Mouse (Mus musculus): ENCODE results near the gene Rabl2. TPM values are rescaled to one million over a fixed set of nuclear protein-coding genes. Genes with fewer than 3 reads are reported as not detected.

Gene Rabl2
- polyA plus RNA-seq (2015; fragmentation: Nextera tagmentation; extraction: Ambion mirVana): 53.9 and 55.9 TPM in 2 replicates

- H3K27ac ChIP-seq: peak within 1 kb of the TSS; percentile 70; the same call in 1 of the 2 replicates
Measured at GRCm38 (mm10) chr15:89591723-89592455, at the start of gene Rabl2. Gene Rabl2 (minus strand): TSS chr15:89591923.

DNA sequence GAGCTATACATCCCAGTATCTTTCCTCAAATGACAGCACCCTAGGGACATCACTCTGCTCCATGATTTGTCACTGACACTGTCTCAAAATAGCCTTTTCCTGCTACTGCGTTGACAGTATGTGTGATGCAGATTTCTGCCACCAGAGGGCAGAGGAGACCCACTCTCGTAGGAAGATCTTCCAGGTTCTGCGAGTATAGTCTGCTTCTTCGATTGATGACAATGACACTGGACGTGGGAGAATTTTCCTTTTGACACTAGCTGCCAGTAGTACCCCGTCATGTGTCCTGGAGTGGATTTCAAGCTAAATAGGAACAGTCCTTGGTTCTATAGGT, 31.9 kb upstream of the Rabl2 start:
- no peak overlapping the region for H3K4me3 ChIP-seq (replicated peaks)
- H3K4me1 ChIP-seq: 0 out of 2 replicates have a peak, but pooled peaks cover 2% of the 10 kb centered on the region
- no peaks in the 10 kb centered on the region for H3K27me3 ChIP-seq
- H3K9me3 ChIP-seq (replicated peaks): no peaks in the 10 kb centered on the region
- no peak overlapping the region for H3K9ac ChIP-seq
- H3K36me3 ChIP-seq: no peaks in the 10 kb centered on the region
- no peak overlapping the region for H3K27ac ChIP-seq
- H3K4me2 ChIP-seq: no peak overlapping the region
- 12% methylated on average over 6 of the region's 6 CpGs for WGBS
- no peak for ATAC-seq (replicated peaks; ENCODE audit: low FRiP score)

More at GRCm38 (mm10) chr15:89591723-89592455, at the start of gene Rabl2:
- peak within 1 kb of the TSS; percentile 89 for H3K4me3 ChIP-seq (replicated peaks)
- WGBS: under 1% methylated on average over 35 of the region's 35 CpGs
- H3K4me1 ChIP-seq: peaks cover 23% of the 10 kb centered on the region
- ATAC-seq (replicated peaks; ENCODE audit: low FRiP score): peak; percentile 97
- peaks cover 3% of the 10 kb centered on the region; the same call in 1 of the 2 replicates for H3K36me3 ChIP-seq
- H3K9ac ChIP-seq: peak within 1 kb of the TSS; percentile 75
- peak within 1 kb of the TSS; percentile 81 for H3K4me2 ChIP-seq
- H3K9me3 ChIP-seq (replicated peaks): no peaks in the 10 kb centered on the region
- H3K27me3 ChIP-seq: no peaks in the 10 kb centered on the region

DNA sequence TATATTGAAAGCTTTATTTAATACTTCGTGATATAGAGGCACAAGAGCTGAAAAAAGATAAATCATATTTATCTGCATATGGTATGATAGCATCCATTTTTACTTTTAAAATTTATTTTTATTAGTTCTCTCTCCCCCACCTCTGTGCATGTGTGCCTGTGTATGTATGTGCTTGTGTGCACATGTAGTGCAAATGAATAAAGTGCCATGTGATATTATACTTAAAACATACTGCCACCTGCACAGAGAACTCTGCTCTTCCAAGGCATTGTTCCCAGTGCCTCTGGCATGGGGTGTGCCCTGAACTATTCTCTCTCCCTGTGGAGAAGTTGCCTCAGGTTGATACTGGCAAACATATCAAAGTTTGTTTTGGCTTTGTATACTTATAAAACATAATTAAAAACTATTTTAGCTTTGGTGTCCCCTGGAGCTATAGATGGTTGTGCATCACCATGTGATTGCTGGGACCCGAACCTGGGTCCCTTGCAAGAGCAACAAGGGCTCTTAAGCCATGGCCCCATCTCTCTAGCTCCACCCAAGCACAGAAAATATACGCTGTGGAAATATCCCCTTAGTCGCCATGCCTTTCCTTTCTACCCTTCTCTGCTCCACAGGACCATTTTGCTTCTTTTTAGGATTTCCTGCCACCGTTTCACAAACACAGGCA, 31.4 kb upstream of the Rabl2 start:
- Histone ChIP-seq H3K4me3 (replicated peaks) (no peak overlapping the region), H3K27ac (no peak overlapping the region), H3K9ac (no peak overlapping the region), H3K4me2 (no peak overlapping the region), H3K4me1 (0 out of 2 replicates have a peak, but pooled peaks cover 2% of the 10 kb centered on the region), H3K9me3 (replicated peaks) (no peaks in the 10 kb centered on the region), H3K36me3 (no peaks in the 10 kb centered on the region), H3K27me3 (no peaks in the 10 kb centered on the region)
- 64% methylated on average over 5 of the region's 5 CpGs for WGBS
- no peak for ATAC-seq (replicated peaks; ENCODE audit: low FRiP score)

DNA sequence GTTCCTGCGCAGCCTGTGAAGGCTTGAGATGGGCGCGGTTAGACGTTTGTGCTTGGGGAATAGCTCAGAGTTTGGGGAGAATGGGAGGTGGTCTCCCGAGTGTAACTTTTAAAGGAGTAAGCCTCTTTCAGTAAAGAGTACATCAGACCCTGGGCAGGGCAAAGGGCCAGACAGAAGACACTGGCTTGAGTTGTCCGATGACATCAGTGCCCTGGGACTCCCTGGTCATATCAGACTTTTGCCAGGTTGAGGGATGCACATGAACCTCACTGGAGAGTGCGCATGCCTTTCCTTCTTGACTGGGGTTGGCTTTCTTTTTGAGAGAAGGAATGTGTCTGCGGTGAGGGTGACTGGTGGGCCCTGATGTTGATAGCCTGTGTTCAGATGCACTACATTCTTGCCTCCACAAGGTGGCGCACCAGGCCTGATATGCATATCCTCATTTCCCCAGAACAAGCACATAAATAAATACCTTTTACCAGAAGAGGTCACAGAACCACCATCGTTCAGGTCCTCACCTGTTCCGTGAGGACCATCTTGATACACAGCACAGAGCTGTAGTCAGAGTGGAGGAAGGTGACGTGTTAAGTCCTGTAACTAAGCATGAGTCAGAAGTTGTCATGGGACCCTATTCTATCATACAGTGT, 30.7 kb upstream of the Rabl2 start:
- 0 out of 2 replicates have a peak, but pooled peaks have one; percentile 22 for ATAC-seq (replicated peaks; ENCODE audit: low FRiP score)
- Histone ChIP-seq H3K9ac (no peak overlapping the region), H3K27me3 (no peaks in the 10 kb centered on the region), H3K36me3 (no peaks in the 10 kb centered on the region), H3K27ac (no peak overlapping the region), H3K4me2 (no peak overlapping the region), H3K4me1 (0 out of 2 replicates have a peak, but pooled peaks cover 2% of the 10 kb centered on the region), H3K9me3 (replicated peaks) (no peaks in the 10 kb centered on the region), H3K4me3 (replicated peaks) (no peak overlapping the region)
- WGBS: 75% methylated on average over 12 of the region's 12 CpGs

DNA sequence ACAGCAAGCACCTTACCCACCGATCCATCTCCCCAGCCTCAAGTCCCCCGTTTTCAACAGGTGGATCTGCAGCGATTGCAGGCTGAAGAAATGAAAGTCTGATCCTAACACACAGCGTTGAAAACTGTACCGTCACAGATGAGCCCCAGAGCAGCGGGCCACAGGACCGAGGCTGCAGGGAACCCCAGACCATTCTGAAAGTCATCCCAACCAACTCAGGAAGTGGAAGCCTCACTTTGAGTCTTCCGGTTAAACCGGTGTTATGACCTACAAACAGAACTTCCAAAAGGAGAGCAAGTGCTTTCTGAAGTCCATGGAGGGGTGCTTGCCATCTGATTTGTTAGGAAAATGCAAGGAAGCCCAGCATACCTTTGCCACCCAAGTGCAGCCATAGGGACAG, 16.2 kb upstream of the Rabl2 start:
- 86% methylated on average over 9 of the region's 9 CpGs for WGBS
- no peak overlapping the region for H3K9ac ChIP-seq
- H3K9me3 ChIP-seq (replicated peaks): no peaks in the 10 kb centered on the region
- ATAC-seq (replicated peaks; ENCODE audit: low FRiP score): no peak
- H3K36me3 ChIP-seq: no peaks in the 10 kb centered on the region
- H3K4me1 ChIP-seq: no peaks in the 10 kb centered on the region
- H3K27ac ChIP-seq: no peak overlapping the region
- no peak overlapping the region for H3K4me3 ChIP-seq (replicated peaks)
- no peak overlapping the region for H3K4me2 ChIP-seq
- no peaks in the 10 kb centered on the region for H3K27me3 ChIP-seq

- H3K9ac ChIP-seq: no peak overlapping the region
- WGBS: 75% methylated on average over 8 of the region's 8 CpGs
Measured at GRCm38 (mm10) chr15:89607480-89607879, 15.8 kb upstream of the Rabl2 start.

DNA sequence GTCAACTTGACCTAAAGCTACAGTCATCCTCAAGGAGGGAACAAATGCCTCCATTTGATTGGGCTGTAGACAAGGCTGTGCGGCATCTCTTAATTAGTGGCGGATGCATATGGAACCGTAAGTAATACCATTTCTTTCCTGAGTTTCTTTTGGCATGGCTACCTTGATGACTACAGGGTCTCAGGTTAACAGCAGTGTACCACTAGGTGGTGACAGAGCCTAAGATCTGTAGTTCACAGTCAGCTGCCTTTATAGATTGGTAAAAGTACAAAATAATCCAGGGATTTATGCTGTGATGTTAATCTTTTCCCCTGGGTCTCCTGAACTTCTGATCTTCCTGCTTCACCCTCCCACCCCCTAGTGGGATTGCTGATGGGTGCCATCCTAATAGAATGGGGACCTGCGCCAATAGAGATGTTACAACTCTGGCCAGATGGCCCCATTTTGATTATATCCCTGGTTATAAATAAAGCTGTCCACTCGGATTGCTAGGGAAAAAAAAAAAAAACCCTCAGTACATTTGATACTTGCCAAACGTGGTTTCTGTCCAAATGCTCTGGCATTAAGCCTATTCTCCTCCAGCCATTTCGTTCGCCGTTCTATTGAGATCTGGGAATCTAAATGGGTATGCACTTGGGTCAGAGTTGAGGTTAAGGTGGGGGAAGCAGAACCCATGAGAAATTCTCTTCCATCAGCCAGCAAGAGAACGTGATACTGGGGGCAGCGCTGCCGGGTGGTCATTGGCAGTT, 14.3 kb upstream of the Rabl2 start:
- Histone ChIP-seq H3K4me1 (no peaks in the 10 kb centered on the region), H3K36me3 (no peaks in the 10 kb centered on the region), H3K9me3 (replicated peaks) (no peaks in the 10 kb centered on the region), H3K4me2 (no peak overlapping the region), H3K4me3 (replicated peaks) (no peak overlapping the region), H3K9ac (no peak overlapping the region), H3K27me3 (no peaks in the 10 kb centered on the region), H3K27ac (no peak overlapping the region)
- ATAC-seq (replicated peaks; ENCODE audit: low FRiP score): no peak
- 74% methylated on average over 12 of the region's 12 CpGs for WGBS

More at GRCm38 (mm10) chr15:89607480-89607879, 15.8 kb upstream of the Rabl2 start:
- Histone ChIP-seq H3K27me3 (no peaks in the 10 kb centered on the region), H3K27ac (no peak overlapping the region), H3K9me3 (replicated peaks) (no peaks in the 10 kb centered on the region), H3K4me2 (no peak overlapping the region), H3K4me1 (no peaks in the 10 kb centered on the region), H3K36me3 (no peaks in the 10 kb centered on the region), H3K4me3 (replicated peaks) (no peak overlapping the region)
- no peak for ATAC-seq (replicated peaks; ENCODE audit: low FRiP score)

- Histone ChIP-seq H3K4me3 (replicated peaks) (peak overlapping the region; percentile 89), H3K27ac (no peak overlapping the region), H3K4me1 (peaks cover 23% of the 10 kb centered on the region), H3K36me3 (no peaks in the 10 kb centered on the region; the same call in 1 of the 2 replicates), H3K27me3 (no peaks in the 10 kb centered on the region), H3K9me3 (replicated peaks) (no peaks in the 10 kb centered on the region), H3K9ac (no peak overlapping the region), H3K4me2 (peak overlapping the region; percentile 81)
- WGBS: 50% methylated on average over 4 of the region's 4 CpGs
- peak; percentile 21; the same call in 1 of the 2 replicates for ATAC-seq (replicated peaks; ENCODE audit: low FRiP score)
Measured at GRCm38 (mm10) chr15:89592548-89592947, 825 bp upstream of the Rabl2 start.

DNA sequence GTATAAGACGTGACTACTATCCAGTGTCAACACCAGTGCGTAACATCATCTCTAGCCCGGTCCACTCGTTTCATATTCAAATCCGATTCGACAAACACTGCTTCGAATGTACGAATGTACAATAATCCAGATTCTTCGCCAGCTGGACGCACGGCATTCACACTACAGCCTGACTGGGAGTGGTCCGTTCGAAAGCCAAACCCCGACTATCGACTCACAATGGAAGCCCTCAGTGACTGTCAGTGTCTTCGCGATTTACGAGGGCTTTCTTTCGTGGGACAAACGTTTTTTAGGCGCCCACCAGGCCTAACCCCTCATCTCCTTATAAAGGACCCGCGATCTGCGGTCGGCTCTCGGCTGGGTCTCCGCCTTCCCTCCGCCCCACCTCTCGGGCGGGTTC, 406 bp downstream of the Rabl2 start:
- WGBS: under 1% methylated on average over 30 of the region's 30 CpGs
- peak overlapping the region; percentile 75 for H3K9ac ChIP-seq
- peak; percentile 23 for ATAC-seq (replicated peaks; ENCODE audit: low FRiP score)
- no peaks in the 10 kb centered on the region for H3K27me3 ChIP-seq
- H3K9me3 ChIP-seq (replicated peaks): no peaks in the 10 kb centered on the region
- peak overlapping the region; percentile 81 for H3K4me2 ChIP-seq
- H3K36me3 ChIP-seq: peaks cover 8% of the 10 kb centered on the region
- peak overlapping the region; percentile 89 for H3K4me3 ChIP-seq (replicated peaks)
- H3K4me1 ChIP-seq: peaks cover 23% of the 10 kb centered on the region
- H3K27ac ChIP-seq: 0 out of 2 replicates have a peak overlapping the region, but pooled peaks have one; percentile 70

- Histone ChIP-seq H3K27ac (no peak overlapping the region), H3K36me3 (peaks cover 17% of the 10 kb centered on the region), H3K4me2 (no peak overlapping the region), H3K4me1 (peaks cover 23% of the 10 kb centered on the region), H3K27me3 (no peaks in the 10 kb centered on the region), H3K9me3 (replicated peaks) (no peaks in the 10 kb centered on the region), H3K4me3 (replicated peaks) (no peak overlapping the region), H3K9ac (no peak overlapping the region)
- ATAC-seq (replicated peaks; ENCODE audit: low FRiP score): no peak
- 71% methylated on average over 5 of the region's 5 CpGs for WGBS
Measured at GRCm38 (mm10) chr15:89589146-89589545, 2.6 kb downstream of the Rabl2 start.

- Histone ChIP-seq H3K4me2 (no peak overlapping the region), H3K4me3 (replicated peaks) (no peak overlapping the region), H3K27ac (no peak overlapping the region), H3K9me3 (replicated peaks) (no peaks in the 10 kb centered on the region), H3K4me1 (peaks cover 11% of the 10 kb centered on the region), H3K36me3 (peaks cover 35% of the 10 kb centered on the region), H3K27me3 (no peaks in the 10 kb centered on the region), H3K9ac (no peak overlapping the region)
- ATAC-seq (replicated peaks; ENCODE audit: low FRiP score): no peak
- 87% methylated on average over 11 of the region's 11 CpGs for WGBS
Measured at GRCm38 (mm10) chr15:89585631-89586030, 6.1 kb downstream of the Rabl2 start.
